11 mouse cellular contexts compared by ENCODE assay signal in genomic region chr11:32718371-32718770, GRCm38 (mm10).
DNase-seq lines count a peak whose midpoint lies in the region; ATAC-seq lines count a peak whose summit lies in the region.
"Had no signal": no experiment of that assay in that cellular context is flagged by ENCODE, and none has a peak within 500 bp of the region (broad histone marks: within the 10 kb centered on the region; RNA-seq: fewer than 3 reads in every experiment).

No protein-coding gene starts in this region.

- DNase-seq in cerebellum, postnatal 4 days (ENCODE audit: low spot score in 2 of 2): no peak
- DNase-seq in kidney, adult 8-10 months: peak; percentile 43 to 49
- no peak for DNase-seq in kidney, adult 18-20 months
- peak; percentile 35 for DNase-seq in embryonic facial prominence, embryonic 10.5 days (ENCODE audit: low spot score)
- DNase-seq in lung, postnatal 4 days: peak; percentile 35 to 46
- no peak for DNase-seq in left cerebral cortex, postnatal 25 days (ENCODE audit: low spot score in 2 of 2)
- DNase-seq in yolk sac, embryonic 10.5 days (ENCODE audit: low spot score): no peak
- DNase-seq: thymus, adult 18-20 months had no signal

- H3K4me1 ChIP-seq in embryonic facial prominence, embryonic 10.5 days: 0 out of 2 replicates have a peak, but pooled peaks cover 7% of the 10 kb centered on the region
- H3K4me1 ChIP-seq: neural tube, embryonic 12.5 days had no signal

- WGBS in embryonic facial prominence, embryonic 10.5 days: 62% methylated on average over 2 of the region's 2 CpGs

- H3K27me3 ChIP-seq in embryonic facial prominence, embryonic 10.5 days (replicated peaks; ENCODE audit: low read depth, poor library complexity, severe bottlenecking): no peaks in the 10 kb centered on the region
- H3K27me3 ChIP-seq: limb, embryonic 15.5 days; neural tube, embryonic 12.5 days had no signal

- H3K27ac ChIP-seq in embryonic facial prominence, embryonic 10.5 days (replicated peaks): no peak overlapping the region
- H3K27ac ChIP-seq: limb, embryonic 15.5 days; neural tube, embryonic 12.5 days had no signal

- no peak overlapping the region for H3K4me3 ChIP-seq in embryonic facial prominence, embryonic 10.5 days
- H3K4me3 ChIP-seq: limb, embryonic 15.5 days; neural tube, embryonic 12.5 days had no signal

- peaks cover 24% of the 10 kb centered on the region for H3K36me3 ChIP-seq in embryonic facial prominence, embryonic 10.5 days (replicated peaks)
- H3K36me3 ChIP-seq: neural tube, embryonic 12.5 days had no signal

- no peaks in the 10 kb centered on the region for H3K9me3 ChIP-seq in embryonic facial prominence, embryonic 10.5 days
- H3K9me3 ChIP-seq: limb, embryonic 15.5 days; neural tube, embryonic 12.5 days had no signal

- intact Hi-C loops in left cerebral cortex, postnatal 25 days (cut with DNase I): loop anchor here (5.0 kb wide), 1 partner anchor 239 kb away; no protein-coding TSS in a partner anchor

- ATAC-seq in cerebellum, adult (ENCODE audit: insufficient number of reproducible peaks, low FRiP score, low TSS enrichment): 0 out of 2 replicates have a peak, but pooled peaks have one; percentile 49

Comparison
In these comparisons a context has a peak if more than half of its experiments do, and no peak if none do; other contexts are left out.
1. DNase-seq: peak in kidney, adult 8-10 months (2 of 2), embryonic facial prominence, embryonic 10.5 days (single experiment) and lung, postnatal 4 days (2 of 2); none in cerebellum, postnatal 4 days (0 of 2), kidney, adult 18-20 months (single experiment), left cerebral cortex, postnatal 25 days (0 of 2) and yolk sac, embryonic 10.5 days (single experiment).